Mouse (Mus musculus) CH12.LX (cell line): ENCODE data around the gene Gga1. TPM values are rescaled to one million over a fixed set of nuclear protein-coding genes. Genes with fewer than 3 reads are reported as not detected.

Experiments used
- DNase-seq: peaks from one replicate; pipeline ENCODE4 v3.0.0-alpha.2; 2013; ENCODE audit errors: extremely low read depth
- H3K27ac ChIP-seq: 2 replicates; pipeline ENCODE4 v1.5.1; 2012; ENCODE audit warnings: low read depth, mild to moderate bottlenecking, control low read depth, moderate library complexity; ENCODE audit not compliant: insufficient read depth
- H3K27me3 ChIP-seq: replicated peaks from 2 replicates; pipeline ENCODE3; 2012; ENCODE audit warnings: inconsistent platforms
- H3K36me3 ChIP-seq, 2 experiments: replicated peaks in 1 of 2; 2 replicates each; pipeline versions ENCODE3 to v1.6.1; 2012; ENCODE audit warnings: inconsistent platforms in 1 of 2, low read length in 1 of 2, mild to moderate bottlenecking in 1 of 2, mixed read lengths in 1 of 2, moderate library complexity in 1 of 2; ENCODE audit not compliant: control insufficient read depth in 1 of 2, insufficient read depth in 1 of 2
- H3K4me1 ChIP-seq, 2 experiments: 2 replicates each; pipeline ENCODE4 v1.6.1; 2012; ENCODE audit warnings: inconsistent platforms in 1 of 2, moderate library complexity in 1 of 2; ENCODE audit not compliant: insufficient read depth in 2 of 2, control insufficient read depth in 1 of 2
- H3K4me2 ChIP-seq: 2 replicates; pipeline ENCODE4 v1.6.1; 2012; ENCODE audit warnings: low read depth, mild to moderate bottlenecking, control low read depth; ENCODE audit not compliant: poor library complexity, insufficient read depth, severe bottlenecking
- H3K4me3 ChIP-seq, 3 experiments: fragments of 150-350 bp in 1 of 3; sonication (generic) in 1 of 3; replicated peaks in 1 of 3; 2 replicates each; pipeline versions ENCODE3 to v1.5.1; 2011 to 2012; ENCODE audit warnings: low read depth in 2 of 3, low read length in 2 of 3, mild to moderate bottlenecking in 2 of 3, moderate library complexity in 2 of 3, control low read depth in 1 of 3, improper control_type of control experiment in 1 of 3, inconsistent platforms in 1 of 3, mixed read lengths in 1 of 3; ENCODE audit not compliant: poor library complexity in 1 of 3
- H3K79me2 ChIP-seq: replicated peaks from 2 replicates; pipeline ENCODE4 v1.6.1; 2012; ENCODE audit warnings: mild to moderate bottlenecking, moderate library complexity; ENCODE audit not compliant: control insufficient read depth, poor library complexity, insufficient read depth, severe bottlenecking; ENCODE audit errors: extremely low read depth
- H3K9ac ChIP-seq: 2 replicates; pipeline ENCODE4 v1.6.1; 2012; ENCODE audit warnings: low read depth, mild to moderate bottlenecking, control low read depth, moderate library complexity; ENCODE audit not compliant: insufficient read depth
- H3K9me3 ChIP-seq: replicated peaks from 2 replicates; pipeline ENCODE3; 2012; ENCODE audit warnings: low read length, inconsistent platforms, mixed read lengths
- BHLHE40 ChIP-seq: IDR thresholded peaks from 2 replicates; pipeline ENCODE4 v1.6.1; 2011; ENCODE audit warnings: mild to moderate bottlenecking, low read depth, low read length, improper control_type of control experiment
- CHD1 ChIP-seq: IDR thresholded peaks from 2 replicates; pipeline ENCODE4 v1.6.1; 2012; ENCODE audit warnings: low read depth, low read length, improper control_type of control experiment, inconsistent platforms
- CHD2 ChIP-seq: IDR thresholded peaks from 2 replicates; pipeline ENCODE4 v1.6.1; 2011; ENCODE audit warnings: low read length, improper control_type of control experiment
- CTCF ChIP-seq, 2 experiments: IDR thresholded peaks in 1 of 2; conservative IDR thresholded peaks in 1 of 2; 2 replicates each; pipeline ENCODE4 v1.5.1; 2011 to 2012; ENCODE audit warnings: low read depth in 2 of 2, low read length in 2 of 2, improper control_type of control experiment in 1 of 2, inconsistent platforms in 1 of 2, mild to moderate bottlenecking in 1 of 2, moderate library complexity in 1 of 2
- E2F4 ChIP-seq: IDR thresholded peaks from 2 replicates; pipeline ENCODE4 v1.6.1; 2011; ENCODE audit warnings: low read depth, low read length, improper control_type of control experiment; ENCODE audit not compliant: insufficient replicate concordance
- ELF1 ChIP-seq: IDR thresholded peaks from 2 replicates; pipeline ENCODE4 v1.6.1; 2014; ENCODE audit warnings: low read depth, mild to moderate bottlenecking, inconsistent platforms, low read length, improper control_type of control experiment
- ETS1 ChIP-seq: conservative IDR thresholded peaks from 2 replicates; pipeline ENCODE4 v1.6.1; 2012; ENCODE audit warnings: low read depth, mild to moderate bottlenecking, inconsistent platforms, low read length, improper control_type of control experiment, moderate library complexity
- GABPA ChIP-seq: IDR thresholded peaks from 2 replicates; pipeline ENCODE4 v1.6.1; 2012; ENCODE audit warnings: low read depth, low read length, improper control_type of control experiment, inconsistent platforms; ENCODE audit not compliant: insufficient replicate concordance
- HCFC1 ChIP-seq: IDR thresholded peaks from 2 replicates; pipeline ENCODE4 v1.6.1; 2012; ENCODE audit warnings: low read depth, mild to moderate bottlenecking, inconsistent platforms, low read length, improper control_type of control experiment
- IRF4 ChIP-seq: IDR thresholded peaks from 2 replicates; pipeline ENCODE4 v1.6.1; 2014; ENCODE audit warnings: low read depth, mild to moderate bottlenecking, inconsistent platforms, low read length, improper control_type of control experiment
- MAFK ChIP-seq: IDR thresholded peaks from 2 replicates; pipeline ENCODE4 v1.6.1; 2011; ENCODE audit warnings: low read length, improper control_type of control experiment; ENCODE audit not compliant: insufficient replicate concordance
- MAX ChIP-seq: IDR thresholded peaks from 2 replicates; pipeline ENCODE4 v1.6.1; 2011; ENCODE audit warnings: low read length, improper control_type of control experiment
- MYC ChIP-seq: IDR thresholded peaks from 2 replicates; pipeline ENCODE4 v1.6.1; 2011; ENCODE audit warnings: low read depth, mild to moderate bottlenecking, improper control_type of control experiment, low read length
- POLR2A ChIP-seq: IDR thresholded peaks from 2 replicates; pipeline ENCODE4 v1.6.1; 2011; ENCODE audit warnings: low read depth, mild to moderate bottlenecking, improper control_type of control experiment, low read length
- POLR2AphosphoS2 ChIP-seq: IDR thresholded peaks from 2 replicates; pipeline ENCODE4 v1.6.1; 2011; ENCODE audit warnings: low read depth, low read length, improper control_type of control experiment
- RAD21 ChIP-seq: IDR thresholded peaks from 2 replicates; pipeline ENCODE4 v1.6.1; 2011; ENCODE audit warnings: low read depth, mild to moderate bottlenecking, low read length, improper control_type of control experiment, moderate library complexity
- RCOR1 ChIP-seq: conservative IDR thresholded peaks from 2 replicates; pipeline ENCODE4 v1.6.1; 2012; ENCODE audit warnings: low read depth, mild to moderate bottlenecking, inconsistent platforms, low read length, improper control_type of control experiment
- SIN3A ChIP-seq: IDR thresholded peaks from 2 replicates; pipeline ENCODE4 v1.6.1; 2012; ENCODE audit warnings: low read length, improper control_type of control experiment, inconsistent platforms
- SMC3 ChIP-seq: IDR thresholded peaks from 2 replicates; pipeline ENCODE4 v1.6.1; 2011; ENCODE audit warnings: low read depth, low read length, improper control_type of control experiment
- UBTF ChIP-seq: IDR thresholded peaks from 2 replicates; pipeline ENCODE4 v1.6.1; 2012; ENCODE audit warnings: low read depth, mild to moderate bottlenecking, inconsistent platforms, low read length, improper control_type of control experiment, moderate library complexity
- USF1 ChIP-seq: IDR thresholded peaks from 2 replicates; pipeline ENCODE4 v1.6.1; 2014; ENCODE audit warnings: low read depth, mild to moderate bottlenecking, inconsistent platforms, low read length, improper control_type of control experiment
- ZC3H11A ChIP-seq: IDR thresholded peaks from 2 replicates; pipeline ENCODE4 v1.6.1; 2012; ENCODE audit warnings: low read depth, mild to moderate bottlenecking, inconsistent platforms, low read length, improper control_type of control experiment
- ZMIZ1 ChIP-seq: IDR thresholded peaks from 2 replicates; pipeline ENCODE4 v1.6.1; 2012; ENCODE audit warnings: low read depth, mild to moderate bottlenecking, inconsistent platforms, low read length, improper control_type of control experiment
- dilution Hi-C: fragments of 300-500 bp; cut with MboI; formaldehyde crosslinking; loops from 2 replicates; pipeline ENCODE4 v1.14.3; 2020; ENCODE audit warnings: low sequenced_read_pairs; ENCODE audit not compliant: extremely low pct_unique_long_range_greater_than_20kb, extremely low pct_ligation_motif_present
- in situ Hi-C: fragments of 300-500 bp; cut with MboI; formaldehyde crosslinking; loops from 3 replicates; pipeline ENCODE4 v1.14.3; 2019; ENCODE audit warnings: low sequenced_read_pairs, low pct_ligation_motif_present, low pct_unique_long_range_greater_than_20kb, mixed read lengths
- polyA plus RNA-seq: library from polyadenylated mRNA; unstranded; fragments of >175 nt; gene quantifications from 2 replicates; pipeline ENCODE4 v1.2.1, GENCODE M21; 2012; ENCODE audit warnings: low read depth; ENCODE audit not compliant: insufficient read length
- total RNA-seq, 2 experiments: library from RNA; depleted of rRNA; stranded (reverse); fragments of 300-350 nt in 1 of 2; fragments of >200 nt in 1 of 2; gene quantifications; 2 replicates each; pipeline ENCODE4 v1.2.3; 2012 to 2014

Gga1 gene
- total and polyA plus RNA-seq, 3 experiments = 5.7 to 24.5 (median 13.7) TPM

DNA sequence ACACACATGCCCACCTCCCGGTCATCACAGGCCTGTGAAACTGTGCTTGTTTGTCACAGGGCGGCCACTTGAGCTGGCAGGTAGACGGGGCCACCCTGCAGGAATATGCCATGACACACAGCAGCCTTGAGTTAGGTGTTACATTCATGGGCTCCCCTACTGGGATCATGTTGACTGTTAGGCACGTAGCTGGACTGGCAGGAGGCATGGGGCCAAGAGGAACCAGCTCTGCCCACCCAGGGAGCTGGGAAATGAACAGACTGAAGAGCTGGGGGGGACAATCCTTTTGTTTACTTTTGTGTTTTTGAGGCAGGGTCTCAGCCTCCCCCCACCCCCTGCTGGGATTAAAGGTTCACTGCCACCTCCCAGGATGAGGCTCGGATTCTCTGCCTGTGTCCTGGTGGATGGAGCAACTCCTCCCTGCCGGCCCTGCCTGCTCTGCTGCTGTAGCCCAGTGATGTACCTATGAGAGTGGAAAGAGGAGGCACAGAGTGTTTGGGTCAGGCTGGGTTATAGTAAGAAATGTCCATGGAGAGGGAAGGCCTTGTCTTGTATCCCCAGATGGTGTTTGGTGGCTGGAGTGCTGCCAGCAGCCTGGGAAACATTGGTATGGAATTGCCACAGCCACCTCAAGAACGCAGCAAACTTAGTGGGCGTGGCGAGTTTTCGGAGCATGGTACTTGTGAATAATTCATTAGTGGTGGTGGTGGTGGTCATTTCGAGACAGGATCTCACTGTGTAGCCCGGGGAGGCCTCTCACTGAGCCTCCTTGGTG is 39.2 kb downstream of the Gga1 start:
- Histone ChIP-seq H3K36me3 (peaks cover 16 to 70% of the 10 kb centered on the region in 2 experiments), H3K4me3 (no peak overlapping the region), H3K79me2 (no peaks in the 10 kb centered on the region), H3K4me1 (peaks cover 10 to 31% of the 10 kb centered on the region in 2 experiments), H3K27ac (no peak overlapping the region), H3K9me3 (peaks cover 8% of the 10 kb centered on the region), H3K4me2 (no peak overlapping the region), H3K9ac (no peak overlapping the region), H3K27me3 (no peaks in the 10 kb centered on the region)
- in situ Hi-C loops = loop anchor here (25.0 kb wide), 1 partner anchor 421 kb away; the partner anchor contains the start of genes Maff and Pla2g6
- TF ChIP-seq SIN3A (no peak), ETS1 (no peak), MYC (no peak), ZC3H11A (no peak), IRF4 (no peak), CHD2 (no peak), HCFC1 (no peak), ELF1 (no peak), GABPA (no peak), MAX (no peak), POLR2AphosphoS2 (no peak)
- no peak for DNase-seq
- dilution Hi-C loops = no loop called here

DNA sequence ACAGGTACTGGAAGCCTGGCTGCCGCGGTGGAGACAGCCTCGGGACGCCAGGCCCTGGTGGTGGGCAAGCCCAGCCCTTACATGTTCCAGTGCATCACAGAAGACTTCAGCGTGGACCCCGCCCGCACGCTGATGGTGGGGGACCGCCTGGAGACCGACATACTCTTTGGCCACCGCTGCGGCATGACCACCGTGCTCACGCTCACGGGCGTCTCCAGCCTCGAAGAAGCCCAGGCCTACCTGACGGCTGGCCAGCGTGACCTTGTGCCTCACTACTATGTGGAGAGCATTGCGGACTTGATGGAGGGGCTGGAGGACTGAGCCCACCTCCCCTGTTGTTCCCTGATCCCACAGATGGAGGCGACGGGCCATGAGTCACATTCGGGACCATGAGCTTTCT is 41.1 kb downstream of the Gga1 start:
- H3K4me2 ChIP-seq = no peak overlapping the region
- H3K4me1 ChIP-seq = peaks cover 19 to 49% of the 10 kb centered on the region in 2 experiments
- in situ Hi-C loops (loop anchor here (25.0 kb wide), 1 partner anchor 419 kb away; the partner anchor contains the start of genes Maff and Pla2g6), dilution Hi-C loops (no loop called here)
- no peaks in the 10 kb centered on the region for H3K27me3 ChIP-seq
- H3K27ac ChIP-seq = no peak overlapping the region
- H3K79me2 ChIP-seq = no peaks in the 10 kb centered on the region
- H3K9me3 ChIP-seq = peaks cover 11% of the 10 kb centered on the region
- DNase-seq = no peak
- no peak overlapping the region for H3K4me3 ChIP-seq
- no peak overlapping the region for H3K9ac ChIP-seq
- TF ChIP-seq MAFK = no peak
- TF ChIP-seq CHD1 = no peak
- TF ChIP-seq RCOR1 = no peak
- TF ChIP-seq USF1 = no peak
- no peak for TF ChIP-seq SMC3
- no peak for TF ChIP-seq UBTF
- no peak for TF ChIP-seq BHLHE40
- no peak for TF ChIP-seq POLR2A
- TF ChIP-seq E2F4 = no peak
- no peak for TF ChIP-seq SIN3A
- no peak for TF ChIP-seq MAX
- no peak for TF ChIP-seq IRF4
- no peak for TF ChIP-seq CTCF (conservative IDR thresholded peaks at IDR 0.05 in 1 of 2, IDR thresholded peaks at IDR 0.05 in 1 of 2; ENCODE audit: low read depth in 2 of 2, low read length in 2 of 2)
- no peak for TF ChIP-seq ZMIZ1
- TF ChIP-seq ZC3H11A = no peak
- TF ChIP-seq RAD21 = no peak
- TF ChIP-seq, all 38 proteins: peak for 0
- peaks cover 8 to 57% of the 10 kb centered on the region in 2 experiments for H3K36me3 ChIP-seq
